ENCODE assay signal across 22 mouse cellular contexts in the genomic region with DNA sequence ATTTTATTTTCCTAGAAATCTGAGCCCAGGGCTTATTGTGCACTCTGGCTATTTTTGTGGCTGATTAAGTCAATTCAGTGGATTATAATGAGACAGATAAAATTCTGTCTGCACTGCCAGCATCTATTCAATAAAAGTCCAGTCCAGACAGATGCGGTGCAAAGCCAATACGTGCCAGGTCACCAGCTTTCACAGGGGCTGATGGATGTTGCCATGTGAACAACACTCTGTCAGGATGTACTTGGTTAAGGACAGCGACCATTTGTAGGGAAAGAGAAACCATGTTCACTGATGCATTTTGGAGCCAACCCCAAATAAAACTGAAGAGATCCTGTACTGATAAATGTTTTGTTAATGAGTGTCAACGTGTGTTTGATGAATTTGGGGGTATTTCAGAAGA.
DNase-seq lines count a peak whose midpoint lies in the region; ATAC-seq lines count a peak whose summit lies in the region.
"Had no signal": no experiment of that assay in that cellular context is flagged by ENCODE, and none has a peak within 500 bp of the region (broad histone marks: within the 10 kb centered on the region; RNA-seq: fewer than 3 reads in every experiment).

No protein-coding gene starts in this region.

- peak; percentile 7 for DNase-seq in forebrain, embryonic 14.5 days (ENCODE audit: low spot score)
- DNase-seq in layer of hippocampus, postnatal 14 days (ENCODE audit: low spot score in 2 of 2): peak; percentile 1 to 3
- no peak for DNase-seq in layer of hippocampus, postnatal 36 days
- DNase-seq in neural tube, embryonic 10.5 days (ENCODE audit: extremely low spot score, low spot score): no peak
- no peak for DNase-seq in lung, postnatal 36 days
- DNase-seq: adrenal gland, postnatal 14 days; cerebellum, adult 2 months; cerebellum, postnatal 14 days; forebrain, postnatal 0 days; gastrocnemius, postnatal 14 days; heart, postnatal 10 days; heart, postnatal 4 days had no signal

- 73% methylated on average over 4 of the region's 4 CpGs for WGBS in forebrain, embryonic 14.5 days
- 74% methylated on average over 4 of the region's 4 CpGs for WGBS in forebrain, embryonic 13.5 days
- 53% methylated on average over 4 of the region's 4 CpGs for WGBS in neural tube, embryonic 14.5 days
- WGBS in neural tube, embryonic 15.5 days: 50% methylated on average over 4 of the region's 4 CpGs

- no peak overlapping the region for H3K4me2 ChIP-seq in forebrain, embryonic 14.5 days (ENCODE audit: low read length)
- no peak overlapping the region for H3K4me2 ChIP-seq in forebrain, embryonic 13.5 days
- H3K4me2 ChIP-seq in neural tube, embryonic 14.5 days (ENCODE audit: low read depth, low read length): no peak overlapping the region
- no peak overlapping the region for H3K4me2 ChIP-seq in neural tube, embryonic 15.5 days
- H3K4me2 ChIP-seq: embryonic facial prominence, embryonic 12.5 days; hindbrain, embryonic 15.5 days had no signal

- H3K27me3 ChIP-seq in forebrain, embryonic 14.5 days (replicated peaks; ENCODE audit: control insufficient read depth, insufficient read depth, low read length): no peaks in the 10 kb centered on the region
- no peaks in the 10 kb centered on the region for H3K27me3 ChIP-seq in forebrain, embryonic 13.5 days
- no peaks in the 10 kb centered on the region for H3K27me3 ChIP-seq in neural tube, embryonic 14.5 days (ENCODE audit: control insufficient read depth, insufficient read depth, low read length)
- no peaks in the 10 kb centered on the region for H3K27me3 ChIP-seq in neural tube, embryonic 15.5 days (replicated peaks)
- H3K27me3 ChIP-seq: CH12.LX; embryonic facial prominence, embryonic 12.5 days; hindbrain, embryonic 15.5 days; Patski had no signal

- H3K4me1 ChIP-seq in forebrain, embryonic 14.5 days (ENCODE audit: control insufficient read depth, insufficient read depth, low read length): no peaks in the 10 kb centered on the region
- no peaks in the 10 kb centered on the region for H3K4me1 ChIP-seq in forebrain, embryonic 13.5 days
- no peaks in the 10 kb centered on the region for H3K4me1 ChIP-seq in neural tube, embryonic 14.5 days (ENCODE audit: control insufficient read depth, insufficient read depth, low read length)
- H3K4me1 ChIP-seq in neural tube, embryonic 15.5 days: no peaks in the 10 kb centered on the region
- H3K4me1 ChIP-seq: embryonic facial prominence, embryonic 12.5 days; heart, embryonic 10.5 days; hindbrain, embryonic 15.5 days had no signal

- no peak overlapping the region for H3K4me3 ChIP-seq in forebrain, embryonic 14.5 days (ENCODE audit: low read depth, low read length)
- H3K4me3 ChIP-seq in forebrain, embryonic 13.5 days: no peak overlapping the region
- H3K4me3 ChIP-seq in neural tube, embryonic 14.5 days (ENCODE audit: low read depth, low read length): no peak overlapping the region
- no peak overlapping the region for H3K4me3 ChIP-seq in neural tube, embryonic 15.5 days (replicated peaks)
- H3K4me3 ChIP-seq: embryonic facial prominence, embryonic 12.5 days; heart, embryonic 10.5 days; hindbrain, embryonic 15.5 days had no signal

- H3K36me3 ChIP-seq in forebrain, embryonic 14.5 days (ENCODE audit: control insufficient read depth, insufficient read depth, low read length): no peaks in the 10 kb centered on the region
- H3K36me3 ChIP-seq in forebrain, embryonic 13.5 days (ENCODE audit: poor library complexity, severe bottlenecking): no peaks in the 10 kb centered on the region
- H3K36me3 ChIP-seq in neural tube, embryonic 14.5 days (ENCODE audit: control insufficient read depth, insufficient read depth, low read length): no peaks in the 10 kb centered on the region
- H3K36me3 ChIP-seq in neural tube, embryonic 15.5 days: no peaks in the 10 kb centered on the region
- H3K36me3 ChIP-seq: embryonic facial prominence, embryonic 12.5 days; heart, embryonic 10.5 days; hindbrain, embryonic 15.5 days had no signal

- H3K9ac ChIP-seq in forebrain, embryonic 14.5 days (ENCODE audit: low read length): no peak overlapping the region
- no peak overlapping the region for H3K9ac ChIP-seq in forebrain, embryonic 13.5 days
- H3K9ac ChIP-seq in neural tube, embryonic 14.5 days (replicated peaks; ENCODE audit: low read depth, low read length): no peak overlapping the region
- no peak overlapping the region for H3K9ac ChIP-seq in neural tube, embryonic 15.5 days (replicated peaks)
- H3K9ac ChIP-seq: embryonic facial prominence, embryonic 12.5 days; forebrain, postnatal 0 days; hindbrain, embryonic 15.5 days had no signal

- H3K9me3 ChIP-seq in forebrain, embryonic 14.5 days (replicated peaks; ENCODE audit: control insufficient read depth, low read length): no peaks in the 10 kb centered on the region
- no peaks in the 10 kb centered on the region for H3K9me3 ChIP-seq in forebrain, embryonic 13.5 days (replicated peaks)
- H3K9me3 ChIP-seq in neural tube, embryonic 14.5 days (ENCODE audit: control insufficient read depth, low read length): no peaks in the 10 kb centered on the region
- H3K9me3 ChIP-seq in neural tube, embryonic 15.5 days (replicated peaks): no peaks in the 10 kb centered on the region
- H3K9me3 ChIP-seq: embryonic facial prominence, embryonic 12.5 days; heart, embryonic 10.5 days; hindbrain, embryonic 15.5 days had no signal

- no peak overlapping the region for H3K27ac ChIP-seq in forebrain, embryonic 14.5 days (ENCODE audit: low read depth, low read length)
- H3K27ac ChIP-seq in forebrain, embryonic 13.5 days: no peak overlapping the region
- no peak overlapping the region for H3K27ac ChIP-seq in neural tube, embryonic 14.5 days (ENCODE audit: low read depth, low read length)
- no peak overlapping the region for H3K27ac ChIP-seq in neural tube, embryonic 15.5 days (replicated peaks)
- H3K27ac ChIP-seq: embryonic facial prominence, embryonic 12.5 days; heart, embryonic 10.5 days; hindbrain, embryonic 15.5 days had no signal

- ATAC-seq in forebrain, embryonic 14.5 days: no peak
- ATAC-seq in forebrain, embryonic 13.5 days: no peak
- peak; percentile 44; the same call in 1 of the 2 replicates for ATAC-seq in neural tube, embryonic 14.5 days (ENCODE audit: low read depth)
- peak; percentile 68; the same call in 1 of the 2 replicates for ATAC-seq in neural tube, embryonic 15.5 days (ENCODE audit: low FRiP score)
- ATAC-seq: activated CD4-positive, CD25-positive, alpha-beta regulatory T cell, adult 4 months; forebrain, postnatal 0 days; inflammation-experienced regulatory T-cells, adult 6 months; Patski had no signal

Comparison
In these comparisons a context has a peak if more than half of its experiments do, and no peak if none do; other contexts are left out.
1. DNase-seq: peak in forebrain, embryonic 14.5 days (single experiment) and layer of hippocampus, postnatal 14 days (2 of 2); none in layer of hippocampus, postnatal 36 days (0 of 2), neural tube, embryonic 10.5 days (single experiment) and lung, postnatal 36 days (single experiment).
2. ATAC-seq: peak in neural tube, embryonic 14.5 days (single experiment) and neural tube, embryonic 15.5 days (single experiment); none in forebrain, embryonic 14.5 days (single experiment) and forebrain, embryonic 13.5 days (single experiment).